Mouse (Mus musculus) liver, embryonic 14.5 days (tissue): Measurements from ENCODE around the gene Mymx.

Experiments
- CTCF ChIP-seq: IDR thresholded peaks from 2 replicates; pipeline ENCODE4 v1.5.1; 2016; ENCODE audit warnings: antibody characterized with exemption, low read depth, control low read depth
- EP300 ChIP-seq: IDR thresholded peaks from 2 replicates; pipeline ENCODE4 v1.6.1; 2016; ENCODE audit warnings: antibody characterized with exemption, low read depth

DNA sequence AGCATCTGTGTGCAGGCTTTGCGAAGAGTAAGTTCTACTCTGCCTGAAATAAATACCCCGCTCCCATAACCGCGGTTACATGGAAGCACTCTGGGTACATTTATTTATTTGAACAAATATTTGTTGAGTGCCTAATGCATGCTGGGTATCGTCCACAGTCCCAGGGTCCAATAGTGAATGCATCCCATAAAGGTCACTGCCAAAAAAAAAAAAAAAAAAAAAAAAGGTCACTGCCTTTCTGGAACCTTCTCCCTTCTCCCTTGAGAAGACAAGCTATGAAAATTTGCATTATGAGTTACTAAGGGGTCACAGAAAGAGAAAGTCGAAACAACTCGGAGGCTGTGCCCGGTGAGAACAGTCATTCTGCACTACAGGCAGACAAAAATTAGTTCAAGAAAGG, 40.1 kb upstream of the Mymx start:
- TF ChIP-seq CTCF (no peak), EP300 (no peak)
